Mouse (Mus musculus) natural killer cell, adult 2 months (primary cell): ENCODE results near the gene Rps26.

Experiments
- DNase-seq, 2 experiments: peaks; one replicate each; pipeline ENCODE4 v3.0.0; 2022; ENCODE audit warnings: low spot score in 2 of 2

Gene Rps26

DNA sequence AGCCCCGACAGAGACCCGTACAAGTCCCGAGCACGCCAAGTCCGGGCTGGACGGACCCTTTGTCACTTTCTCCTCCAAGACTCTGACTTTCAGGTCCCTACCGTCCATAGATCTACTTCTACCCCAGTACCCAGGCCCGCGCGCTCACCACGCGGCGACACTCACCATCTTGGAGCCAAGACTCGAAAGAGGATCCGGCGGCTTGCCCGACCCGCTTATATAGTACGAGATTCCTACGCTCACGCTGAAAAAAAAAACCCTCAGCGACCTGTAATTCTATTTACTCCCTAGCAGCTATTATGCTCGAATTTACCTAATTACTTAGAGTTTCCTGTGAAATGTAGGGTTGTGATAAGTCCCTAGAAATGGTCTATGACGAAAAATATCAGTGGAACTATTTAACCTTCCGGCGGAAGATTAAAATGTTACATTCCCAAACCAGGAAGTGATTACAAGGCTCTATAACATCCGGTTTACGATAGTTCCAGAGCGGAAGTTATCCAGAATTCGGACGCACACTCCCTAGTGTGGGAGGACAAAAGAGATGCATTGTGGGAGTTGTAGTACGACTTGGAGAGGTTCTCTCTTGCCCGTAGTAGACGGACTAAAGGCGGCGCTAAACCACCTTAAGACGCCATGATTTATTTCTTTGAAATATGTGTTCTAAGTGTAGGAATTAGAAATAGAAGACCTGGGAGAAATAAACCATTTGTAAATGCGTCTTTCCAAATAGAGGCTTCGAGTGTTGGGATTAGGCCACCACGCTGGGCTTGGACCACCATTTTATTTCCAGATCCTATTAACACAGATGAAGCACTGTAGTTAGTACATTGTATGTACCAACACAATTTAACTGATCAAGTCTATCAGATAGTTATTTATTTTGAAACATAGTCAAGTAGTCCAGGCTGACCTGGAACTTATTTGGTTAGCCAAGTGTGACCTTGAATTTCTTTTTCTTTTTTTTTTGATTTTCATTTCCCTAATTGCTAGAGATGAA lies at the start of gene Rps26:
TSS of gene Rps26 (minus strand) at position 437 of the 1,000 bp plus-strand sequence.
- peak; percentile 91 to 93 for DNase-seq

GRCm38 (mm10) chr10:128674469-128675008 lies 48.0 kb upstream of the Rps26 start:
- peak; percentile 10 to 37 for DNase-seq

GRCm38 (mm10) chr10:128673763-128674468 lies 47.4 kb upstream of the Rps26 start, which contains the start of gene Suox:
Suox (minus strand) TSS chr10:128674073.
- DNase-seq, result peak; percentile 58 to 73

GRCm38 (mm10) chr10:128671148-128671547 lies 44.6 kb upstream of the Rps26 start:
- DNase-seq, result no peak

DNA sequence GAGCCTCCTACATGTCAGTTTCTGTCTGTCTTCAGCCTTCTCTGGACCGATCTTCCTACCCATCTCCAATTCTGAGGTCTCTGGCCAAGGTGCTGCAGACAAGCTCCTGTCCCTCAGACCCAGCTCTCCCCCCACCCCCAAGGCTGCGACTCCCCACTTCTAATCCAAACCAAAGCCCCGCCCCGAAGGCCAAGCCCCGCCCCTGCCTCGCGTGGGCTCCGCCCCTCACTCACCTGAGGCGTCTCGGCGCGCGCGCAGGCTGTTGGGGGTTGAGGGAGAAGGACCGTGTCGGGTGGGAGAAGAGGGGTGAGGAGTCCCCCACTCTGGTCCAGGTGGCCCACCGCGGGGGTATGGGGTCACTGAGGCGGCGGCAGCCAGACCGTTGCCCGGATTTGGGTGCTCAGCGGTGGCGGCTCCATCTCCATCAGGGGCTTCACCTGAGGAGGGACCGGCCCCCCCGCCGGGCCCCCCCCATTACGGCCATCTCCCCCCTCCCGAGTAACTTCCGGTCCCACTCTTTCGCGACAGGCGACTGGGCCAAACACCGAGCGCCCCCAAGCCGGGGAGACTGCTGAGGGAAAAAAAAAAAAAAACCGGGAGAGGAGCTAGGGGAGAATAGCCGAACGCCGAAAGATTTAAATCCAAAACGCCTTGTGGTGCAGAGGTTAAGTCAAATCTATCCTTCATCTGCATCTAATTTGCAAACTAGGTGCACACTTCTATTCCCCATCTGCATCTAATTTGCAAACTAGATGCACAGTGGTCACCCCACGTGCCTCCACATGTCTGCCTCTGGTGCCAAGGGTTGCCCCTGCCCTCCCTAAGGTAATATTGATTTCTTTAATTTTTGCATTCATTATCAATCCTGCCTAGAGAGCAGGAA lies 42.5 kb upstream of the Rps26 start:
- DNase-seq, result peak in 1 of 2 experiments; percentile 41

- DNase-seq, result no peak
These were observed 39.3 kb upstream of the Rps26 start for GRCm38 (mm10) chr10:128665806-128666205.

- no peak for DNase-seq
These were observed 38.8 kb upstream of the Rps26 start for GRCm38 (mm10) chr10:128665307-128665706.

DNA sequence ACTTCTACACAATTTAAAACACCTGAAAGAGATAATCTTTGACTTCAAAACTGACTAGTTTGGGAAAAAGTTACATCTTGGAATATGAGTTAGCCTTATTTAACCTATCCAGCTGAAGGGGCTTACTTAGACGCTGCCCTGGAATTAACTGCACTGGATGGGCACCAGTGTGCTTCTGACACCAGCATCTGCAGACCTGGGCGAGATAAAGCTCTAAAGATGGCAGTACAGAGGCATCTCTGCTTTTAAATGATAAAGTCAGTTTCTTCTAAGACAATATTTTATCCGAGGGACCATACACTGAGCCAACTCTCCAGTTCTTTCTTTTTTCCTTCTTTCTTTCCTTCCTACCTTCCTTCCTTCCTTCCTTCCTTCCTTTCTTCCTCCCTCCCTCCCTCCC lies 38.3 kb upstream of the Rps26 start:
- DNase-seq, result no peak

- peak in 1 of 2 experiments; percentile 9 for DNase-seq
These were observed 37.1 kb upstream of the Rps26 start for GRCm38 (mm10) chr10:128663441-128664220.

- no peak for DNase-seq
These were observed 35.9 kb upstream of the Rps26 start for GRCm38 (mm10) chr10:128662465-128662864.

- no peak for DNase-seq
These were observed 32.9 kb upstream of the Rps26 start for GRCm38 (mm10) chr10:128659490-128659889.

DNA sequence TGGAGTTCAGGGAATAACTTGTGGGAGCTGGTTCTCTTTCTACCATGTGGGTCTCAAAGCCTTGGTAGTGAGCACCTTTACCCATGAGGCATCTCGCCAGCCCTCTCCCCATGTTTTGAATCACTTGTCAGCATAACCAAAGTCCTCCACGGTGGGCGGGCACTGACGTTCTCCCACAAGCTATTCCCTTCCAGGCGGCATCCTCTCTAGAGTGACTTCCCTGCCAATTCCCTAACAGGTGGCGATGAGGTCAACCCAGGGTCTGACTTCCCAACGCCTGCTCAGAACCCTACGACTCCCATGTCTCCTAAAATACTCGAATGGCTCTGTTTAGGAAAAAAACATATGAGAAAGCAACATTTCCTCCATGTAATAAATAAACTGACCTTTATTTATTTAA lies 31.3 kb upstream of the Rps26 start:
- no peak for DNase-seq

DNA sequence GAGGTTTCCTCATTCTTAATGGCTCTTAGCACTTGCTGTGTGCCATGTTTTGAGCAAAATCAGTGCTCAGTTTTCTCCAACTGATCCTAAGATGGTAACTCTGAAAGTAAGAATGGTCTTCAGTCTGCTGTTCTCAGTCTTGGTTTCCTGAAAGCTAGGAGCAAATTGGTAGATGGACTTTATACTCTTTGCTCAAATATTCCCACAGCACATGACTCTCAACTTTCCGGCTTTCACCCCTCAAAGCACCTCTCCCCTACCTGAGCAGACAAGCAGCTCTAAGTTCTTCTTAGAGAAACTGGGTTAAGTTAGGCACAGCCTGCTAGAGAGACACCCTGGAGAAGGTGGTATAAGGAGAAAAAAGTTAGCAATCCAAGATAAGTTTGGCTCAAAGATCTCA lies 30.2 kb upstream of the Rps26 start:
- DNase-seq, result no peak

GRCm38 (mm10) chr10:128655254-128655653 lies 28.7 kb upstream of the Rps26 start:
- no peak for DNase-seq

DNA sequence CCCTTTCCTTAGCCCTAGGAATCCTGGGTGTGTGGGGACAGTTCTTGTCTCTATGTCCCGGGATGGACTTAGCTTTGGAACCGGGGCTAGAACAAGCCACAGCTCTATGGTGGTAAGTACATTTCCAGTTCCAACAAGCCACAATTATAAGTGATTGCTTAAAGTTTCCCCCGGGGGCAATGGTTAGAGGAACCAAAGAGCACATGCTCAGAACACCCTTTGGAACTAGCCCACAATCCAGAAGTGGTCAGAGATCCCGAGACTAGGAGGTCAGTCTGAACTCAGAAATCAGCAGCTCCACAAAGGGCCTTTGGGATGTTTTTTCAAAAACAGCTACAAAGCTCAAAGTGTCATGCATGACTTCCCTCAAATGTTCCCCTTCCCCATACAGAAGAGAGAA lies 27.3 kb upstream of the Rps26 start:
- no peak for DNase-seq

DNA sequence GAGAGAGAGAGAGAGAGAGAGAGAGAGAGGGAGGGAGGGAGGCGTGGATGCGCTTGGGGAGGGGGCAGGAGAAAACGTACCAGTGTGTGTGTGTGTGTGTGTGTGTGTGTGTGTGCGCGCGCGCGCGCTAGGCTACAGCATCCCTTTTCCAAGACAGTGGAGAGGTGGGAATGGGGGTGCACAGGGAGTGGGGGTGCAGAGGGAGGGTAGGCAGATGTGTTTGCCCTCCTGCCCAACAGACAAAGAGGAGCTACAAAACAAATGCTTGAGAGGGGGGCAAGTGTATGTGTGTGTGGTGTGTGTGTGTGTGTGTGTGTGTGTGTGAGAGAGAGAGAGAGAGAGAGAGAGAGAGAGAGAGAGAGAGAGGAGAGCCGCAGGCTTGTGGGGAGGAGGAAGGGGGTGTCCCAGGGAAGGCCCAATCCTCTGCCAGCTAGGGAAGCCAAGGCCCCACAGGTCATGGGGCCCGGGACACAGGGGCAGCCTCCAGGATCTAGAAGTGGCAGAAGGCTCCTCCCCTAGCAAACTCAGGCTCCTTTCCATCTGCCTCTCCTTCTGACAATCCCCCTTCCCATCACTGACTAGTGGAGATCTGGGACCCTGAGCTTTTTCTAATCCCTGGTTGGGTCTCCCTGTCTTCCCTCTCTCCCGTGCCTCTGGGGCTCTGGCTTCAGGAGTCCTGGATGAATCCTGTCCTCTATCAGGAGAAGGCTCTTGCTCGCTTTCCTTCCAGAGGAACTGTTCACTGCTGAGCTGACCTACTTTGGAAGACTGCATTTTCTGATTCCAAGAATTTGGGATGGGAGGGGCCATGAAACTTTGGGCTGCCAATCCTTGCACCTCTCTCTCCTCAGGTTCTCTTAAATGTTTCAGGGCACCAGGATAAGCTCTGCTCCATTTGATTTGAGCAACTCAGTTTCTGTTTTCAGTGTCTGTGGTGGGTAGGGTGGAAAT lies 19.9 kb upstream of the Rps26 start:
- DNase-seq, result no peak

DNA sequence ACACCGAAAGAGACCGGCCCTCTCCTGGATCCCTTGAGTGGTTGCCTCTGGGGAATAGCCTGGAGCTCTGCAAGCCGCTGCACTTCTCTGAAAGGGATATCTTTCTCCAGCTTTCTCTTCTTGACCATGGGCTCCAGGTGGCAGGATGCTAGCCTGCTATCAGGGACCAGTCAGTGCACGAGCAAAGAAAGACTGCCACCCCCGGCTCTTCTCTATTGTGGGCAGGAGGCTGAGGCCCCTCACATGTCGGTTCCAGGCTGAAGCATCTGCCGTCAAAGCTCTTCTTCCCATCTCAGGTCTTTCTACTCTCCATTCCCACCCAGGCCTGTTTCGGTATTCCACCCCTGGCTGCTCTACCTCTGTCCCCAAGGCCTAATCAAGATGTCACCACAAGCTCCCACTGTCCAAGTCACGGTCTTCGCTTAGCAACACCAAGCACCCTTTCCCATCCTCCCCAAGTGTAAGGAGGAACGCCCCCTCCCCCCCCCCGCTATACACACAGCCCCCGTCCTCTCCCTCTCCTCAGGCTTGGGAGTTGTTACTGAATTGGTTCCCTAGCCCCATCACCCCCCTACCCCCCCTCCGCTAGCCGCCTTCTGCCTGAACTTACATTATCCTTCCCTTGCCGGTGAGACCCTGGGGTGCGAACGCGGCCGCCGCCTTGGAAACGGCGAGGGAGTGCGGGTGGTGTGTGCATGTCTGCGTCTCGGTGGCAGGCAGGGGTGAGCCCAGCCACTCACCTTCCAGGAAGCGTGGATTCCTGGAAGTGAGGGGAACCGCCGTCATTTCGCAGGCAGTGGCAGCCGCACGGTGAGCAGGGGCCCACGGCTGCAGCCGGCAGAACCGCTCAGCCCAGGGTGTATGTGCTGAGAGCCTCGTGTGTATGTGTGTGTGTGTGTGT lies 18.8 kb upstream of the Rps26 start, which contains the start of gene Ikzf4:
TSS of gene Ikzf4 (minus strand) at position 881 of the 901 bp plus-strand sequence.
- DNase-seq, result no peak

GRCm38 (mm10) chr10:128642749-128643148 lies 16.2 kb upstream of the Rps26 start:
- DNase-seq, result no peak
